Mouse (Mus musculus): ENCODE measurements around the gene Olfr820. TPM values are rescaled to one million over a fixed set of nuclear protein-coding genes. Genes with fewer than 3 reads are reported as not detected.

The Olfr820 gene
- total and polyA plus RNA-seq, 3 experiments, result 0.27 TPM; not detected in 2

- no peaks in the 10 kb centered on the region for H3K27me3 ChIP-seq (ENCODE audit: insufficient read depth, low read length)
- ATAC-seq (ENCODE audit: extremely low read depth, insufficient number of reproducible peaks, low FRiP score, poor library complexity, severe bottlenecking) (no peak), DNase-seq (ENCODE audit: low spot score) (no peak)
- no peaks in the 10 kb centered on the region for H3K9me3 ChIP-seq (replicated peaks)
- H3K4me1 ChIP-seq (ENCODE audit: insufficient read depth, low read depth, low read length), result no peaks in the 10 kb centered on the region
- no peak within 1 kb of the TSS for H3K4me3 ChIP-seq (ENCODE audit: low read depth, low read length)
- no peaks in the 10 kb centered on the region for H3K36me3 ChIP-seq (replicated peaks)
- no peak for TF ChIP-seq GATA2 (IDR thresholded peaks at IDR 0.05; ENCODE audit: borderline replicate concordance, low read depth, low read length)
These were observed 17.6 kb downstream of the Olfr820 start, which contains the start of gene Olfr821 for GRCm38 (mm10) chr10:130030048-130030447. Gene Olfr821 (plus strand): TSS chr10:130030348.

- DNase-seq (ENCODE audit: low spot score), result no peak
These were observed 24.7 kb downstream of the Olfr820 start for GRCm38 (mm10) chr10:130037096-130037495.

More at GRCm38 (mm10) chr10:130037096-130037495, 24.7 kb downstream of the Olfr820 start:
- no peak for ATAC-seq (ENCODE audit: extremely low read depth, insufficient number of reproducible peaks, low FRiP score, poor library complexity, severe bottlenecking)
- H3K27me3 ChIP-seq (ENCODE audit: insufficient read depth, low read length), result no peaks in the 10 kb centered on the region
- H3K4me3 ChIP-seq (ENCODE audit: low read depth, low read length), result no peak overlapping the region
- no peaks in the 10 kb centered on the region for H3K9me3 ChIP-seq (replicated peaks)
- TF ChIP-seq GATA2 (IDR thresholded peaks at IDR 0.05; ENCODE audit: borderline replicate concordance, low read depth, low read length) (no peak), TAL1 (conservative IDR thresholded peaks at IDR 0.05; ENCODE audit: low read depth, low read length) (no peak), GATA1 (IDR thresholded peaks at IDR 0.05; ENCODE audit: borderline replicate concordance, low read length) (no peak), CTCF (IDR thresholded peaks at IDR 0.05; ENCODE audit: low read depth, low read length) (no peak), POLR2AphosphoS5 (IDR thresholded peaks at IDR 0.05; ENCODE audit: insufficient replicate concordance, low read depth, low read length) (no peak)
- H3K36me3 ChIP-seq (replicated peaks), result no peaks in the 10 kb centered on the region
- no peaks in the 10 kb centered on the region for H3K4me1 ChIP-seq (ENCODE audit: insufficient read depth, low read depth, low read length)

Other genes with a start within 250 kb of the Olfr820 start
- not detected in 2 replicates for gene Olfr808, start 247.1 kb upstream of the Olfr820 start, total RNA-seq (2014; fragmentation: Nextera tagmentation)
- gene Olfr808, start 247.1 kb upstream of the Olfr820 start, total RNA-seq (2017), result 0.12 and 0.22 TPM in 2 replicates
- not detected in 2 replicates for gene Olfr808, start 247.1 kb upstream of the Olfr820 start, polyA plus RNA-seq (2012)
- gene Olfr809, start 238.0 kb upstream of the Olfr820 start, total RNA-seq (2014; fragmentation: Nextera tagmentation), result not detected in 2 replicates
- 0.27 TPM in 1 of 2 replicates, not detected in the other for gene Olfr809, start 238.0 kb upstream of the Olfr820 start, total RNA-seq (2017)
- gene Olfr809, start 238.0 kb upstream of the Olfr820 start, polyA plus RNA-seq (2012), result not detected in 2 replicates
- not detected in 2 replicates for gene Olfr810, start 217.7 kb upstream of the Olfr820 start, total RNA-seq (2014; fragmentation: Nextera tagmentation)
- 0.05 and 0.06 TPM in 2 replicates for gene Olfr810, start 217.7 kb upstream of the Olfr820 start, total RNA-seq (2017)
- gene Olfr810, start 217.7 kb upstream of the Olfr820 start, polyA plus RNA-seq (2012), result not detected in 2 replicates
- gene Olfr811, start 208.2 kb upstream of the Olfr820 start, total RNA-seq (2014; fragmentation: Nextera tagmentation), result not detected in 2 replicates
- 0.12 and 0.16 TPM in 2 replicates for gene Olfr811, start 208.2 kb upstream of the Olfr820 start, total RNA-seq (2017)
- not detected in 2 replicates for gene Olfr811, start 208.2 kb upstream of the Olfr820 start, polyA plus RNA-seq (2012)
- not detected in 2 replicates for gene Olfr812, start 166.5 kb upstream of the Olfr820 start, total RNA-seq (2014; fragmentation: Nextera tagmentation)
- not detected in 2 replicates for gene Olfr812, start 166.5 kb upstream of the Olfr820 start, total RNA-seq (2017)
- not detected in 2 replicates for gene Olfr812, start 166.5 kb upstream of the Olfr820 start, polyA plus RNA-seq (2012)
- gene Olfr813, start 157.3 kb upstream of the Olfr820 start, total RNA-seq (2014; fragmentation: Nextera tagmentation), result not detected in 2 replicates
- 0.22 and 0.35 TPM in 2 replicates for gene Olfr813, start 157.3 kb upstream of the Olfr820 start, total RNA-seq (2017)
- not detected in 2 replicates for gene Olfr813, start 157.3 kb upstream of the Olfr820 start, polyA plus RNA-seq (2012)
- gene Olfr814, start 132.8 kb upstream of the Olfr820 start, total RNA-seq (2014; fragmentation: Nextera tagmentation), result not detected in 2 replicates
- 0.05 and 0.06 TPM in 2 replicates for gene Olfr814, start 132.8 kb upstream of the Olfr820 start, total RNA-seq (2017)
- gene Olfr814, start 132.8 kb upstream of the Olfr820 start, polyA plus RNA-seq (2012), result not detected in 2 replicates
- not detected in 2 replicates for gene Olfr815, start 106.8 kb upstream of the Olfr820 start, total RNA-seq (2014; fragmentation: Nextera tagmentation)
- gene Olfr815, start 106.8 kb upstream of the Olfr820 start, total RNA-seq (2017), result not detected in 2 replicates
- 0.07 TPM in 1 of 2 replicates, not detected in the other for gene Olfr815, start 106.8 kb upstream of the Olfr820 start, polyA plus RNA-seq (2012)
- gene Olfr816, start 97.0 kb upstream of the Olfr820 start, total RNA-seq (2014; fragmentation: Nextera tagmentation), result not detected in 2 replicates
- 0.17 TPM in 1 of 2 replicates, not detected in the other for gene Olfr816, start 97.0 kb upstream of the Olfr820 start, total RNA-seq (2017)
- not detected in 2 replicates for gene Olfr816, start 97.0 kb upstream of the Olfr820 start, polyA plus RNA-seq (2012)
- not detected in 2 replicates for gene Olfr818, start 63.5 kb upstream of the Olfr820 start, total RNA-seq (2014; fragmentation: Nextera tagmentation)
- 0.29 TPM in 1 of 2 replicates, not detected in the other for gene Olfr818, start 63.5 kb upstream of the Olfr820 start, total RNA-seq (2017)
- gene Olfr818, start 63.5 kb upstream of the Olfr820 start, polyA plus RNA-seq (2012), result not detected in 2 replicates
- not detected in 2 replicates for gene Olfr819, start 45.4 kb upstream of the Olfr820 start, total RNA-seq (2014; fragmentation: Nextera tagmentation)
- gene Olfr819, start 45.4 kb upstream of the Olfr820 start, total RNA-seq (2017), result 0.12 and 0.16 TPM in 2 replicates
- gene Olfr819, start 45.4 kb upstream of the Olfr820 start, polyA plus RNA-seq (2012), result not detected in 2 replicates
- gene Olfr247, start 36.5 kb upstream of the Olfr820 start, total RNA-seq (2014; fragmentation: Nextera tagmentation), result not detected in 2 replicates
- gene Olfr247, start 36.5 kb upstream of the Olfr820 start, total RNA-seq (2017), result not detected in 2 replicates
- not detected in 2 replicates for gene Olfr247, start 36.5 kb upstream of the Olfr820 start, polyA plus RNA-seq (2012)
- not detected in 2 replicates for gene Gm10310, start 27.6 kb upstream of the Olfr820 start, total RNA-seq (2014; fragmentation: Nextera tagmentation)
- gene Gm10310, start 27.6 kb upstream of the Olfr820 start, total RNA-seq (2017), result 0.12 and 0.22 TPM in 2 replicates
- gene Gm10310, start 27.6 kb upstream of the Olfr820 start, polyA plus RNA-seq (2012), result not detected in 2 replicates
- gene Olfr821, start 17.7 kb downstream of the Olfr820 start, total RNA-seq (2014; fragmentation: Nextera tagmentation), result not detected in 2 replicates
- not detected in 2 replicates for gene Olfr821, start 17.7 kb downstream of the Olfr820 start, total RNA-seq (2017)
- gene Olfr821, start 17.7 kb downstream of the Olfr820 start, polyA plus RNA-seq (2012), result not detected in 2 replicates
- gene Olfr822, start 58.6 kb downstream of the Olfr820 start, total RNA-seq (2014; fragmentation: Nextera tagmentation), result not detected in 2 replicates
- 0.06 and 0.11 TPM in 2 replicates for gene Olfr822, start 58.6 kb downstream of the Olfr820 start, total RNA-seq (2017)
- gene Olfr822, start 58.6 kb downstream of the Olfr820 start, polyA plus RNA-seq (2012), result not detected in 2 replicates
- not detected in 2 replicates for gene Olfr823, start 102.8 kb downstream of the Olfr820 start, total RNA-seq (2014; fragmentation: Nextera tagmentation)
- gene Olfr823, start 102.8 kb downstream of the Olfr820 start, total RNA-seq (2017), result not detected in 2 replicates
- not detected in 2 replicates for gene Olfr823, start 102.8 kb downstream of the Olfr820 start, polyA plus RNA-seq (2012)
- gene Olfr824, start 117.4 kb downstream of the Olfr820 start, total RNA-seq (2014; fragmentation: Nextera tagmentation), result not detected in 2 replicates
- 0.27 TPM in 1 of 2 replicates, not detected in the other for gene Olfr824, start 117.4 kb downstream of the Olfr820 start, total RNA-seq (2017)
- not detected in 2 replicates for gene Olfr824, start 117.4 kb downstream of the Olfr820 start, polyA plus RNA-seq (2012)
- gene Olfr825, start 154.1 kb downstream of the Olfr820 start, total RNA-seq (2014; fragmentation: Nextera tagmentation), result not detected in 2 replicates
- 0.12 and 0.27 TPM in 2 replicates for gene Olfr825, start 154.1 kb downstream of the Olfr820 start, total RNA-seq (2017)
- gene Olfr825, start 154.1 kb downstream of the Olfr820 start, polyA plus RNA-seq (2012), result not detected in 2 replicates
- gene Olfr826, start 171.6 kb downstream of the Olfr820 start, total RNA-seq (2014; fragmentation: Nextera tagmentation), result not detected in 2 replicates
- gene Olfr826, start 171.6 kb downstream of the Olfr820 start, total RNA-seq (2017), result 0.16 TPM in 1 of 2 replicates, not detected in the other
- gene Olfr826, start 171.6 kb downstream of the Olfr820 start, polyA plus RNA-seq (2012), result not detected in 2 replicates
- gene Olfr827, start 201.8 kb downstream of the Olfr820 start, total RNA-seq (2014; fragmentation: Nextera tagmentation), result not detected in 2 replicates
- 0.06 and 0.33 TPM in 2 replicates for gene Olfr827, start 201.8 kb downstream of the Olfr820 start, total RNA-seq (2017)
- gene Olfr827, start 201.8 kb downstream of the Olfr820 start, polyA plus RNA-seq (2012), result not detected in 2 replicates